Mouse (Mus musculus) limb, embryonic 11.5 days (tissue): Measurements from ENCODE around the gene Gabra2. TPM values are rescaled to one million over a fixed set of nuclear protein-coding genes. Genes with fewer than 3 reads are reported as not detected.

Experiments used
- ATAC-seq: fragments of 200-750 bp; cut with Nextera tagmentation; 2 replicates; pipeline ENCODE4 v1.8.0; 2017; ENCODE audit warnings: low read depth; ENCODE audit not compliant: insufficient number of reproducible peaks, low FRiP score, low TSS enrichment
- DNase-seq: peaks from one replicate; pipeline ENCODE4 v3.0.0-alpha.2; 2015; ENCODE audit warnings: low spot score
- H3K27ac ChIP-seq: fragments of 300-500 bp; sonication (generic); replicated peaks from 2 replicates; pipeline ENCODE4 v1.5.1; 2014; ENCODE audit warnings: low read depth, mild to moderate bottlenecking, low read length
- H3K27me3 ChIP-seq: fragments of 300-500 bp; sonication (generic); 2 replicates; pipeline ENCODE4 v1.6.1; 2014; ENCODE audit warnings: mild to moderate bottlenecking, low read length, mixed read lengths; ENCODE audit not compliant: control insufficient read depth, insufficient read depth
- H3K36me3 ChIP-seq: fragments of 300-500 bp; sonication (generic); 2 replicates; pipeline ENCODE4 v1.6.1; 2014; ENCODE audit warnings: mild to moderate bottlenecking, low read length, moderate library complexity, mixed read lengths; ENCODE audit not compliant: control insufficient read depth, insufficient read depth
- H3K4me1 ChIP-seq: fragments of 300-500 bp; sonication (generic); 2 replicates; pipeline ENCODE4 v1.6.1; 2014; ENCODE audit warnings: low read length, mixed read lengths; ENCODE audit not compliant: control insufficient read depth, insufficient read depth
- H3K4me2 ChIP-seq: fragments of 300-500 bp; sonication (generic); 2 replicates; pipeline ENCODE4 v1.6.1; 2014; ENCODE audit warnings: low read depth, mild to moderate bottlenecking, moderate library complexity; ENCODE audit not compliant: severe bottlenecking
- H3K4me3 ChIP-seq: fragments of 300-500 bp; sonication (generic); 2 replicates; pipeline ENCODE4 v1.5.1; 2014; ENCODE audit warnings: low read depth, low read length
- H3K9ac ChIP-seq: fragments of 300-500 bp; sonication (generic); 2 replicates; pipeline ENCODE4 v1.6.1; 2014; ENCODE audit warnings: mild to moderate bottlenecking, low read length
- H3K9me3 ChIP-seq: fragments of 300-500 bp; sonication (generic); 2 replicates; pipeline ENCODE4 v1.6.1; 2016; ENCODE audit warnings: low read length; ENCODE audit not compliant: control insufficient read depth
- WGBS: fragments of 180-500 bp; shearing (Covaris S2); extraction: QIAGEN DNeasy Blood & Tissue Kit; methylation state at CpG from one replicate; pipeline ENCODE4 v1.1.7; 2014; 5-methylcytosine and 5-hydroxymethylcytosine counted together
- polyA plus RNA-seq: library from polyadenylated mRNA; unstranded; fragments of >200 nt; fragmentation: Nextera tagmentation; extraction: Ambion mirVana; gene quantifications from 2 replicates; pipeline ENCODE4 v1.2.1, GENCODE M21; 2014

Gabra2 gene
- 0.57 and 1.5 TPM in 2 replicates for polyA plus RNA-seq

- H3K9me3 ChIP-seq: no peaks in the 10 kb centered on the region
- no peak within 1 kb of the TSS for H3K27ac ChIP-seq
- no peaks in the 10 kb centered on the region for H3K36me3 ChIP-seq
- 0% methylated on average over 31 of the region's 55 CpGs for WGBS
- H3K27me3 ChIP-seq: no peaks in the 10 kb centered on the region
- H3K4me1 ChIP-seq: no peaks in the 10 kb centered on the region
- DNase-seq (peak; percentile 54), ATAC-seq (peak; percentile 87)
- peak within 1 kb of the TSS; percentile 93 for H3K4me2 ChIP-seq
- H3K9ac ChIP-seq: peak within 1 kb of the TSS; percentile 61
- peak within 1 kb of the TSS; percentile 51 for H3K4me3 ChIP-seq
Observed at GRCm38 (mm10) chr5:71095725-71096607, at the start of gene Gabra2. Gene Gabra2, minus strand, starts transcription at chr5:71095849.

GRCm38 (mm10) chr5:71136691-71137090 lies 41.0 kb upstream of the Gabra2 start:
- DNase-seq (no peak), ATAC-seq (no peak)
- WGBS: 73% methylated on average over 4 of the region's 4 CpGs
- Histone ChIP-seq H3K36me3 (no peaks in the 10 kb centered on the region), H3K9me3 (no peaks in the 10 kb centered on the region), H3K27me3 (no peaks in the 10 kb centered on the region), H3K4me3 (no peak overlapping the region), H3K27ac (no peak overlapping the region), H3K4me2 (no peak overlapping the region), H3K9ac (no peak overlapping the region), H3K4me1 (no peaks in the 10 kb centered on the region)

DNA sequence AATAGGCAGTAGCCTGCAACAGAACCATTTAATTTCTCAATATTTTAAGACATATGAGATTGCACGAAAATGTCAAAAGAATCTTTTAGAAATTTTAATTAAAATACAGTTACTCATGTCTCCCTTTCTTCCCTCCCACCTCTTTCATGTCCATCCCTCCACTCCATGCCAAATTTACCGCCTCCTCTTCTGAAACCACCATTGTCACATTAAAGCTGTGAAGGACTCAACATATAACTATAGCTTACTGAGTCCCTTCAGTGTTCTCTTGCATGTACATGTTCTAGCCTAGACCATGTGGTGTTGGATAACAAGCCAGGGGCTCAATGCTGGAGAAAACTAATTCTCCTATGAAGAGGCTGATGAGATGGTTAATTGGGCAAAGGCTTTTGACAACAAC lies 40.2 kb upstream of the Gabra2 start:
- ATAC-seq (no peak), DNase-seq (no peak)
- Histone ChIP-seq H3K9ac (no peak overlapping the region), H3K4me2 (no peak overlapping the region), H3K27me3 (no peaks in the 10 kb centered on the region), H3K4me1 (no peaks in the 10 kb centered on the region), H3K4me3 (no peak overlapping the region), H3K36me3 (no peaks in the 10 kb centered on the region), H3K9me3 (no peaks in the 10 kb centered on the region), H3K27ac (no peak overlapping the region)
- 86% methylated on average over 2 of the region's 2 CpGs for WGBS

DNA sequence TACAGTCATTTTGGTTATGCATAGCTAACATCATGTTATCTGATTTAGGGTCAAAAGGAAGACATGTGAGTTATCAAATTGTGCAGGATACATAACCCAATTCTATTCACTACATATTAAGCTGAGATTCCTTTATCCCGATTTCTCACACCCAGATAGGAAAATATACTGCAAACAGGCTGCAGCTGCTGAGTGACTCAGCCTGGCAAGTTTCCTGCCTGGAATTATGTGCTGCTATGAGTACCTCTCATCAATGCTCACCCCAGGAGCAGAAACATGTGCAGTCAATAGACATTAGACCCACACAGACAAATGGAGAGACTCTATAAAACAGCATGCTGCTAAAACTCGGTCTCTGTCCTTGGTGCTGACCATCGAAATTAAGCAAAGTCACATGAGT lies 32.1 kb upstream of the Gabra2 start:
- ATAC-seq (no peak), DNase-seq (peak; percentile 47)
- H3K4me1 ChIP-seq: no peaks in the 10 kb centered on the region
- H3K4me2 ChIP-seq: no peak overlapping the region
- H3K4me3 ChIP-seq: no peak overlapping the region
- no peak overlapping the region for H3K9ac ChIP-seq
- no peak overlapping the region for H3K27ac ChIP-seq
- H3K27me3 ChIP-seq: no peaks in the 10 kb centered on the region
- H3K36me3 ChIP-seq: no peaks in the 10 kb centered on the region
- no peaks in the 10 kb centered on the region for H3K9me3 ChIP-seq
- 69% methylated on average over 3 of the region's 3 CpGs for WGBS

- no peaks in the 10 kb centered on the region for H3K36me3 ChIP-seq
- H3K27ac ChIP-seq: no peak overlapping the region
- no peaks in the 10 kb centered on the region for H3K4me1 ChIP-seq
- H3K4me2 ChIP-seq: no peak overlapping the region
- H3K4me3 ChIP-seq: no peak overlapping the region
- 72% methylated on average over 1 of the region's 1 CpGs for WGBS
- no peaks in the 10 kb centered on the region for H3K27me3 ChIP-seq
- no peaks in the 10 kb centered on the region for H3K9me3 ChIP-seq
- ATAC-seq: no peak
- no peak overlapping the region for H3K9ac ChIP-seq
- no peak for DNase-seq
Observed at GRCm38 (mm10) chr5:71115216-71115615, 19.6 kb upstream of the Gabra2 start.

- no peaks in the 10 kb centered on the region for H3K9me3 ChIP-seq
- WGBS: under 1% methylated on average over 19 of the region's 19 CpGs
- peak; percentile 57 for DNase-seq
- no peaks in the 10 kb centered on the region for H3K4me1 ChIP-seq
- ATAC-seq: peak; percentile 31; the same call in 1 of the 2 replicates
- H3K27ac ChIP-seq: no peak overlapping the region
- H3K4me3 ChIP-seq: peak overlapping the region; percentile 51
- no peak overlapping the region for H3K9ac ChIP-seq
- peak overlapping the region; percentile 93 for H3K4me2 ChIP-seq
- no peaks in the 10 kb centered on the region for H3K27me3 ChIP-seq
- no peaks in the 10 kb centered on the region for H3K36me3 ChIP-seq
Observed at GRCm38 (mm10) chr5:71095180-71095579, 469 bp downstream of the Gabra2 start.

DNA sequence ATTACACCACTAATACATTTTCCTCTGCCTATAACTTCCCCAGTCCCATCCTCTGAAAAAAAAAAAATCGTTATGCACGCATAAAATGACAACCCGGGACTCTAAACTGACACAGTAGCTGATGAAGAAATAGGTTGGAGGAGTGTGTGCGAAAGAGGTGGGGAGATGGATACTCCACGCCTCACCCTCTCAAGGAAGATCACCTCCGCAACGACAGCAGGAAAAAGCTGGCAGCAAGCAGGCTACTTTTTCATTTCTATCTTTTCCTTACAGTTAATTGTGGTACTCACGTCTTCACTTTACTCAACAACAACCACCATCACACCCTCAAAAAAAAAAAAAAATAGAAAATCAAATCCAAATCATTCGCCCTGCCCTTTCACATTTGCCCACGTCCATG lies 873 bp downstream of the Gabra2 start:
- Histone ChIP-seq H3K9ac (no peak overlapping the region), H3K36me3 (no peaks in the 10 kb centered on the region), H3K27me3 (no peaks in the 10 kb centered on the region), H3K27ac (no peak overlapping the region), H3K4me2 (peak overlapping the region; percentile 93; the same call in 1 of the 2 replicates), H3K4me3 (peak overlapping the region; percentile 51; the same call in 1 of the 2 replicates), H3K4me1 (no peaks in the 10 kb centered on the region), H3K9me3 (no peaks in the 10 kb centered on the region)
- DNase-seq (peak; percentile 20), ATAC-seq (no peak)
- 27% methylated on average over 10 of the region's 10 CpGs for WGBS

DNA sequence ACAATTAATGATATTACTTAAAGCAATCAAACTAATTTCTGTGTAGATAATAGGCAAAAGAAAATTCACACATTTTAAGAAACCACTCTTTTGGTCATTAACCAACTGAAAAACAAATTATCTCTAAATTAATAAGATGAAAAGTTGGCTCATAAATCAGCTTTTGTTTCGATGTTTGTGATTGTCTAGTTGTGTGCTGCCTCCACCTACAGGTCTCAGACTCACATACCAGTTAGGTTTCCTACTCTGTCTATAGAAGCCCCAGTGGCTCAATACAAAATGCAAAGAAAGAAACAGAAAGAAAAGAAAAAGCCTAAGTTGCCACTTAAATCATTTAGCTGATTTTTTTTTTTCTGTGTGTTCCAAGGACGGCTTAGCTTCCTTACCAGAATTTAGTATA lies 1.8 kb downstream of the Gabra2 start:
- Histone ChIP-seq H3K36me3 (no peaks in the 10 kb centered on the region), H3K4me2 (no peak overlapping the region), H3K9me3 (no peaks in the 10 kb centered on the region), H3K4me3 (no peak overlapping the region), H3K27ac (no peak overlapping the region), H3K4me1 (no peaks in the 10 kb centered on the region), H3K27me3 (no peaks in the 10 kb centered on the region), H3K9ac (no peak overlapping the region)
- no peak for DNase-seq
- no peak for ATAC-seq
- 72% methylated on average over 2 of the region's 2 CpGs for WGBS
